Mouse (Mus musculus) bone marrow macrophage, adult 2 months (primary cell): ENCODE data around the gene Rhox7b.

Experiments used
- CTCF ChIP-seq: IDR thresholded peaks from 2 replicates; pipeline ENCODE4 v1.5.1; 2012; ENCODE audit warnings: low read depth, mild to moderate bottlenecking, low read length, moderate library complexity
- POLR2A ChIP-seq: IDR thresholded peaks from 2 replicates; pipeline ENCODE4 v1.6.1; 2012; ENCODE audit warnings: mild to moderate bottlenecking, low read depth, low read length, borderline replicate concordance

DNA sequence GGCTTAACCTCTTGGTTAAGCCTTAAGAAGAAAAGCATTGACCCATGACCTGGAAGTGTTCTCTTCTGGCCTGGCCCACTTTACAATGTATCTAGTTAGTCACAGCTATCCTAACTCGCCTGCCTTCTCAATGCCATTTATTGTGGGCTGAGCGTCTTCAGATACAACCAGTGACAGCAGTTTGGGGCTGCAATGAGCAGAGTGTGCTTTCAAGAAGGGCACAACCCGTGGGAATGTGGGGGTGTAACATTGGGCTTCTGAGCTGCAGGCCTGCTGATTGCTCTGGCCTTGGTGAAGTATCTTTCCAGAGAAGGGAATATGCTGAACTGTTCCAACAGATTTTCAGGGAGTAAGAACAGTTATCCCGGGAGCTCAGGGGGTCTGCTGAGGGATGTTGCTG is 18.2 kb downstream of the Rhox7b start, which contains the start of gene Rhox8:
- TF ChIP-seq POLR2A, result no peak
- TF ChIP-seq CTCF, result no peak
